Mouse (Mus musculus): ENCODE data around the gene Ppp4c.

GRCm38 (mm10) chr7:126786142-126786541, 6.2 kb downstream of the Ppp4c start:
- TF ChIP-seq CTCF (IDR thresholded peaks at IDR 0.05; ENCODE audit: extremely low read depth, insufficient read depth, low read length), result no peak
- no peak for TF ChIP-seq POLR2A (IDR thresholded peaks at IDR 0.05; ENCODE audit: extremely low read depth, insufficient read depth, low read length)
